Mouse (Mus musculus) CH12.LX (cell line): ENCODE measurements around the gene Olfr1106. TPM values are rescaled to one million over a fixed set of nuclear protein-coding genes. Genes with fewer than 3 reads are reported as not detected.

ENCODE experiments used
- DNase-seq: peaks from one replicate; pipeline ENCODE4 v3.0.0-alpha.2; 2013; ENCODE audit errors: extremely low read depth
- H3K27ac ChIP-seq: 2 replicates; pipeline ENCODE4 v1.5.1; 2012; ENCODE audit warnings: low read depth, mild to moderate bottlenecking, control low read depth, moderate library complexity; ENCODE audit not compliant: insufficient read depth
- H3K27me3 ChIP-seq: replicated peaks from 2 replicates; pipeline ENCODE3; 2012; ENCODE audit warnings: inconsistent platforms
- H3K36me3 ChIP-seq, 2 experiments: replicated peaks in 1 of 2; 2 replicates each; pipeline versions ENCODE3 to v1.6.1; 2012; ENCODE audit warnings: inconsistent platforms in 1 of 2, low read length in 1 of 2, mild to moderate bottlenecking in 1 of 2, mixed read lengths in 1 of 2, moderate library complexity in 1 of 2; ENCODE audit not compliant: control insufficient read depth in 1 of 2, insufficient read depth in 1 of 2
- H3K4me1 ChIP-seq, 2 experiments: 2 replicates each; pipeline ENCODE4 v1.6.1; 2012; ENCODE audit warnings: inconsistent platforms in 1 of 2, moderate library complexity in 1 of 2; ENCODE audit not compliant: insufficient read depth in 2 of 2, control insufficient read depth in 1 of 2
- H3K4me2 ChIP-seq: 2 replicates; pipeline ENCODE4 v1.6.1; 2012; ENCODE audit warnings: low read depth, mild to moderate bottlenecking, control low read depth; ENCODE audit not compliant: poor library complexity, insufficient read depth, severe bottlenecking
- H3K4me3 ChIP-seq, 3 experiments: fragments of 150-350 bp in 1 of 3; sonication (generic) in 1 of 3; replicated peaks in 1 of 3; 2 replicates each; pipeline versions ENCODE3 to v1.5.1; 2011 to 2012; ENCODE audit warnings: low read depth in 2 of 3, low read length in 2 of 3, mild to moderate bottlenecking in 2 of 3, moderate library complexity in 2 of 3, control low read depth in 1 of 3, improper control_type of control experiment in 1 of 3, inconsistent platforms in 1 of 3, mixed read lengths in 1 of 3; ENCODE audit not compliant: poor library complexity in 1 of 3
- H3K79me2 ChIP-seq: replicated peaks from 2 replicates; pipeline ENCODE4 v1.6.1; 2012; ENCODE audit warnings: mild to moderate bottlenecking, moderate library complexity; ENCODE audit not compliant: control insufficient read depth, poor library complexity, insufficient read depth, severe bottlenecking; ENCODE audit errors: extremely low read depth
- H3K9ac ChIP-seq: 2 replicates; pipeline ENCODE4 v1.6.1; 2012; ENCODE audit warnings: low read depth, mild to moderate bottlenecking, control low read depth, moderate library complexity; ENCODE audit not compliant: insufficient read depth
- H3K9me3 ChIP-seq: replicated peaks from 2 replicates; pipeline ENCODE3; 2012; ENCODE audit warnings: low read length, inconsistent platforms, mixed read lengths
- CHD1 ChIP-seq: IDR thresholded peaks from 2 replicates; pipeline ENCODE4 v1.6.1; 2012; ENCODE audit warnings: low read depth, low read length, improper control_type of control experiment, inconsistent platforms
- ELF1 ChIP-seq: IDR thresholded peaks from 2 replicates; pipeline ENCODE4 v1.6.1; 2014; ENCODE audit warnings: low read depth, mild to moderate bottlenecking, inconsistent platforms, low read length, improper control_type of control experiment
- EP300 ChIP-seq: IDR thresholded peaks from 2 replicates; pipeline ENCODE4 v1.6.1; 2011; ENCODE audit warnings: low read length, improper control_type of control experiment
- ETS1 ChIP-seq: conservative IDR thresholded peaks from 2 replicates; pipeline ENCODE4 v1.6.1; 2012; ENCODE audit warnings: low read depth, mild to moderate bottlenecking, inconsistent platforms, low read length, improper control_type of control experiment, moderate library complexity
- HCFC1 ChIP-seq: IDR thresholded peaks from 2 replicates; pipeline ENCODE4 v1.6.1; 2012; ENCODE audit warnings: low read depth, mild to moderate bottlenecking, inconsistent platforms, low read length, improper control_type of control experiment
- JUN ChIP-seq: IDR thresholded peaks from 2 replicates; pipeline ENCODE4 v1.6.1; 2011; ENCODE audit warnings: low read depth, mild to moderate bottlenecking, low read length, improper control_type of control experiment, moderate library complexity; ENCODE audit not compliant: insufficient read depth
- JUND ChIP-seq: conservative IDR thresholded peaks from 2 replicates; pipeline ENCODE4 v1.6.1; 2011; ENCODE audit warnings: low read depth, low read length, improper control_type of control experiment
- KAT2A ChIP-seq: IDR thresholded peaks from 2 replicates; pipeline ENCODE4 v1.6.1; 2012; ENCODE audit warnings: low read length, improper control_type of control experiment, inconsistent platforms; ENCODE audit not compliant: insufficient replicate concordance
- MAX ChIP-seq: IDR thresholded peaks from 2 replicates; pipeline ENCODE4 v1.6.1; 2011; ENCODE audit warnings: low read length, improper control_type of control experiment
- MAZ ChIP-seq: IDR thresholded peaks from 2 replicates; pipeline ENCODE4 v1.6.1; 2012; ENCODE audit warnings: low read depth, mild to moderate bottlenecking, inconsistent platforms, low read length, improper control_type of control experiment, moderate library complexity
- MEF2A ChIP-seq: IDR thresholded peaks from 2 replicates; pipeline ENCODE4 v1.6.1; 2014; ENCODE audit warnings: low read depth, mild to moderate bottlenecking, inconsistent platforms, low read length, improper control_type of control experiment, borderline replicate concordance
- MXI1 ChIP-seq: IDR thresholded peaks from 2 replicates; pipeline ENCODE4 v1.6.1; 2011; ENCODE audit warnings: mild to moderate bottlenecking, low read depth, low read length, improper control_type of control experiment
- MYC ChIP-seq: IDR thresholded peaks from 2 replicates; pipeline ENCODE4 v1.6.1; 2011; ENCODE audit warnings: low read depth, mild to moderate bottlenecking, improper control_type of control experiment, low read length
- PAX5 ChIP-seq: IDR thresholded peaks from 2 replicates; pipeline ENCODE4 v1.6.1; 2012; ENCODE audit warnings: low read length, inconsistent platforms, mixed read lengths
- POLR2A ChIP-seq: IDR thresholded peaks from 2 replicates; pipeline ENCODE4 v1.6.1; 2011; ENCODE audit warnings: low read depth, mild to moderate bottlenecking, improper control_type of control experiment, low read length
- POLR2AphosphoS2 ChIP-seq: IDR thresholded peaks from 2 replicates; pipeline ENCODE4 v1.6.1; 2011; ENCODE audit warnings: low read depth, low read length, improper control_type of control experiment
- RAD21 ChIP-seq: IDR thresholded peaks from 2 replicates; pipeline ENCODE4 v1.6.1; 2011; ENCODE audit warnings: low read depth, mild to moderate bottlenecking, low read length, improper control_type of control experiment, moderate library complexity
- SMC3 ChIP-seq: IDR thresholded peaks from 2 replicates; pipeline ENCODE4 v1.6.1; 2011; ENCODE audit warnings: low read depth, low read length, improper control_type of control experiment
- TBP ChIP-seq: conservative IDR thresholded peaks from 2 replicates; pipeline ENCODE4 v1.6.1; 2011; ENCODE audit warnings: low read depth, low read length, improper control_type of control experiment
- ZC3H11A ChIP-seq: IDR thresholded peaks from 2 replicates; pipeline ENCODE4 v1.6.1; 2012; ENCODE audit warnings: low read depth, mild to moderate bottlenecking, inconsistent platforms, low read length, improper control_type of control experiment
- ZMIZ1 ChIP-seq: IDR thresholded peaks from 2 replicates; pipeline ENCODE4 v1.6.1; 2012; ENCODE audit warnings: low read depth, mild to moderate bottlenecking, inconsistent platforms, low read length, improper control_type of control experiment
- ZNF384 ChIP-seq: IDR thresholded peaks from 2 replicates; pipeline ENCODE4 v1.6.1; 2012; ENCODE audit warnings: low read depth, low read length, improper control_type of control experiment, inconsistent platforms
- dilution Hi-C: fragments of 300-500 bp; cut with MboI; formaldehyde crosslinking; loops from 2 replicates; pipeline ENCODE4 v1.14.3; 2020; ENCODE audit warnings: low sequenced_read_pairs; ENCODE audit not compliant: extremely low pct_unique_long_range_greater_than_20kb, extremely low pct_ligation_motif_present
- in situ Hi-C: fragments of 300-500 bp; cut with MboI; formaldehyde crosslinking; loops from 3 replicates; pipeline ENCODE4 v1.14.3; 2019; ENCODE audit warnings: low sequenced_read_pairs, low pct_ligation_motif_present, low pct_unique_long_range_greater_than_20kb, mixed read lengths
- polyA plus RNA-seq: library from polyadenylated mRNA; unstranded; fragments of >175 nt; gene quantifications from 2 replicates; pipeline ENCODE4 v1.2.1, GENCODE M21; 2012; ENCODE audit warnings: low read depth; ENCODE audit not compliant: insufficient read length
- total RNA-seq, 2 experiments: library from RNA; depleted of rRNA; stranded (reverse); fragments of 300-350 nt in 1 of 2; fragments of >200 nt in 1 of 2; gene quantifications; 2 replicates each; pipeline ENCODE4 v1.2.3; 2012 to 2014

The Olfr1106 gene
- total RNA-seq (2012; rRNA removed): not detected in 2 replicates
- total RNA-seq (2014; rRNA removed): not detected in 2 replicates
- not detected in 2 replicates for polyA plus RNA-seq

DNA sequence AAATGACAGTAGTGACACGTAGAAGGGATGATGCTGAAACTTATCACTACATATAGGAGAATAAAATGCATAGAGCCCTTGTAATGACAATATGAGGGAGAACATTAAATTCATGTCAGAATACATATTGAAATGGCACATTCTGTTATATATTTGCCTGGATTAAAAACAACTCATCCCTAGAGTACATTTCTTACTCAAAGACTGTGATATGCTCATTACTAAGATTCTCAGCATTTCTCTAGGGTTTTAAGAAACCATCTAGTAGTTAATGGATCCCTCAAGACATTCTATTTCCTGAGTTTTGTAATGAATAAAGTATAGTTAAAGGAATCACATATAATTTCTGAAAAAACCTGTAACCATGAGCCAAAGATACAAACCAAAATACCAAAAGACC lies at the start of gene Olfr1106:
Olfr1106 (minus strand) TSS at position 101 of the 400 bp plus-strand sequence.
- in situ Hi-C loops (no loop called here), dilution Hi-C loops (no loop called here)
- Histone ChIP-seq H3K9me3 (peaks cover 11% of the 10 kb centered on the region), H3K4me1 (no peaks in the 10 kb centered on the region), H3K4me2 (no peak within 1 kb of the TSS), H3K27ac (no peak within 1 kb of the TSS), H3K79me2 (no peaks in the 10 kb centered on the region), H3K4me3 (no peak within 1 kb of the TSS), H3K27me3 (no peaks in the 10 kb centered on the region), H3K36me3 (no peaks in the 10 kb centered on the region), H3K9ac (no peak within 1 kb of the TSS)
- no peak for DNase-seq
- TF ChIP-seq POLR2A (no peak), JUN (no peak), MAZ (no peak), ZC3H11A (no peak), POLR2AphosphoS2 (no peak), PAX5 (no peak), MXI1 (no peak), MYC (no peak), HCFC1 (no peak), CHD1 (no peak), EP300 (no peak), SMC3 (no peak), ZNF384 (no peak), JUND (no peak), MEF2A (no peak)

DNA sequence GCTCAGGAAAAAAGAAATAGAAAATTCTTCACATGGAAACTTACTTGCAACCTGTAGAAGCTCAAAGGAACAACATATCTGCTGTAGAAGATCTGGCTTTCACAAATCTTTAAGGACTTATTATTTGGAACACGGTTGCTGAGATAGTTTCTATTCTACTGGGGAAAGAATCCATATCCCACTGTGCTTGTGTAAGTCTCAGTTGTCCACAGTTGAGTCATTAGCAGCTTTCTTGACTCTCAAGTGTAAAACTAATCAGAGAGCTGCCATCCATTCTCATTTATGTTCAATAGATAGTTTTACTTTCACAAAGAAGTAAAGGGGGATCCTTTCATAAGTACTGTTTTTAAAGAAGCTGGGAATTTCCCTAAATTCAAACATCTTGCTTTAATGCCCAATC lies 43.8 kb upstream of the Olfr1106 start, which contains the start of gene Olfr1109:
Olfr1109 (minus strand) TSS at position 101 of the 400 bp plus-strand sequence.
- Histone ChIP-seq H3K9ac (no peak within 1 kb of the TSS), H3K9me3 (peaks cover 22% of the 10 kb centered on the region), H3K4me2 (no peak within 1 kb of the TSS), H3K36me3 (no peaks in the 10 kb centered on the region), H3K4me1 (no peaks in the 10 kb centered on the region), H3K27ac (no peak within 1 kb of the TSS), H3K27me3 (no peaks in the 10 kb centered on the region), H3K79me2 (no peaks in the 10 kb centered on the region), H3K4me3 (no peak within 1 kb of the TSS)
- TF ChIP-seq ETS1: no peak
- no peak for TF ChIP-seq ZMIZ1
- TF ChIP-seq JUND: no peak
- no peak for TF ChIP-seq TBP
- no peak for TF ChIP-seq ELF1
- TF ChIP-seq KAT2A: no peak
- TF ChIP-seq RAD21: no peak
- TF ChIP-seq MAX: no peak
- dilution Hi-C loops: no loop called here
- in situ Hi-C loops: no loop called here
- no peak for DNase-seq
